Mouse (Mus musculus) c-Kit-negative CD71-positive TER-119-positive erythroid progenitor cells, embryonic 14.5 days (primary cell): ENCODE data around the gene Irs2.

Source experiments
- DNase-seq: peaks from one replicate; pipeline ENCODE4 v3.0.0-alpha.2; 2013; ENCODE audit warnings: low read depth, low spot score

Gene Irs2

DNA sequence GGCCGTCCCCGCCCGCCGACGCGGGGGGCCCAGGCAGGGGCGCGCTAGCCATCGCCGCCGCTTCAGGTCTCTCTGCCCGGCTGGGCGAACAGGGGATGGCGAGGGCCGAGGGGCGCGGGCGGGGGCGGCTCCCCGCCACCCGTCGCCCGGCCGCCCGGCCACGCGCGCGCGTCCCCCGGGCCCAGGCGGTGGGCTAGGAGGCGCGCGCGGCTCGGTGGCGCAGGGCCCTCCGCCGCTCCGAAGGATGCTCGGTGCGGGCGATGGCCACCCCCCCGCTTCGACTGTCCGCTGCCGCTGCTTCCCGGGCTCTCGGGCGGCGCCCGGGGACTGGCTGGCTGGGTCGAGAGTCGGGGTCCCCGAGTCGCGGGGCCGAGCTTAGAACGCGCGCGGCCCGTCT is at the start of gene Irs2:
Gene Irs2, minus strand, starts transcription at position 80 of the 397 bp plus-strand sequence.
- no peak for DNase-seq

DNA sequence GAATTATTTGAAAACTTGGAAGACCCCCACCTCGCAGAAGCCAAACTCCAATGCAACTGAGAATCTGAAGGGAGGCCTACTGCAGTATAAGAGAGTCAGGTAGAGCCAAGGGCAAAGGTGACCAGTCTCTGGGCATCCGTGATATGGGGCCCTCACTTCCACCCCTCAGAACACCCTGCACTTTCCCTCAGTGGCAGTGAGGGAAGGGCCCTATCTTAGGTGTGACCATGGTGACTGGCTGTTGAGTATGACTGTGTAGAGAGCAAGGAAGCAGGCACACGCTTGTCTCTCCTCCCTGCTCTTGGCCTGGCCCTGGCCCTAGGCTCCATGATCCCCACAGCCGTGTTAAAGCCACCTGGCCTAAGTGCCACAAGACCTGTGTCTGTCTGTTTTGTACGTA is 48.4 kb upstream of the Irs2 start:
- DNase-seq = no peak

DNA sequence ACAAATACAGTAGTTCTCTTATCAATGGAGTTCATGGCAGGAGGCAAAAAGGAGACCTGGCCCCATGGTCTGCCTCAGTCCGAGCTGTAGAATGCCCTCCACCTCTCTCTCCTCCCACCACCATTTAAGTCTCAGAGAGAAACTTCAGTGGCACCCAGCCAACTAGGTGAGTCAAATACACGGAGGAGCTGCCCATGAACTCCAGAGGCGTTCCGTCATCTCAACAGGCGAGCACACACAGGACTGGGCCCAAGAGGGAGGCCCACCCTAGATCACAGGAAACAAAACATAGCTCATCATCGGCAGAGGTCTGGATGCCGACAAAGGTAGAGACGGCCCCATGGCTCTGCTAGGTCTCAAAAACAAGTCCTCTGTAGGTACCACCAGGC is 47.9 kb upstream of the Irs2 start:
- DNase-seq = no peak

DNA sequence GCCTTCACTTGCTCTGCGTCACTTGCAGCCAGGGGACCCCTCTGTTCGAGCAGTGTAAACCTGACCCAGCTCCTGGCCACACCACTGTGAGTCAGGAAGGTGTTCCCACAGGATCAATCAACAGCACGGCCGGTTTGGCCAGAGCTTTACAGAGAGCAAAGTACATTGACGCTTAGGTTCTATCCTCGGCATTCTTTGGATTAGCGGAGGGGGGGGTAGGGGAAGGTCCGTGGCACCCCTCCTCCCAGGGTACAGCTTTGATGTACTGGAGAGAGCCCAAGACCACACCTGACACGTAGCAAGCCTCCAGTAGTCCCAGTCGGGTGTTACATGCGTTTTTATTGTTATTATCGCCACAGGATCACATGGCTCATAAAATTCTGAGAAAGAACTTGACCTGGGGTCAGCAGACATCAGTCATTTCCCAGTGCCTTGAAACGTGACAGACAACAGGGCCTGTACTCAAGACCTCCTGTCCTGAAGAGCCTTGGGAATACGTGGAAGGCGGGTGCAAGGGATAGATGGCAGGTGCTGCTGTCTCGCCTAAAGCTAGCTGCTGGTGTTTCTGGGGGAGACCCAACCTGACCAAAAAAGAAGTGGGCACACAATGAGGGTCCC is 47.4 kb upstream of the Irs2 start:
- no peak for DNase-seq

DNA sequence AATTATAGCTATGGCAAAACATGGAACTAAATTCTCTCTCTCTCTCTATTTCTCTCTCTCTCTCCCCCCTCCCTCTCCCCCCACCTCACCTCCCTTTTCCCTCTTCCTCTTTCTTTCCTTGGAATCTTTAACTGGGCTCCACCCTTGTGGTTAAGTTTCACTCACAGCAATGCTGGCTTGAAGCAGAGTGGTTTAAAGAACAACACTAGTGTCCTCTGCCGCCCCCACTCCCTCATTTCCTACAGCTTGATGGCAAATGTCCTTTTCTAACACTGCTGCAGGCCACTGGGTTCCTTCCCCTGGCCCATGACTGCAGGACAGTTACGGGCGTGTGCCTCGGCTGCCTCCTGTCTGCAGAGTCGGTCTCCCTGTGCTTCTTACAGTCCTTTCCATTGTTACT is 41.6 kb upstream of the Irs2 start:
- no peak for DNase-seq

DNA sequence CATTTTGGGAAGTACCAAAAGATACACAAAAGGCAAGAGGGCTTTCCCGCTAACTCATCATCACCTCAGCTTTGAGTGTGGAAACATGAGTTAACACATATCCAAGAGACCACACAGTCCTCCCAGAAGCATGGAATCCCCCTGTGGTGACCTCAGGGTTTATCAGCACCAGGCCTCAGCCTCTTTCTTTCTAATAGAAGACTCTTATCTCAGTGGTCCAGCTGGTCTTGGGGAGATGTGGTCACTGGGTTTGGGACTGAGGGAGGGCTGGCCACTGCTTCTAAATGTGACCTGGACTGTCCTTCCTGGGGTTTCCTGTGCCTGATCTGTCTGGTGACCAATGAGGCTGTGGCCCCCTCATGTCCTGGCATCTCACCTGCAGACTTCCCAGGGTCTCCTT is 39.6 kb upstream of the Irs2 start:
- DNase-seq = no peak

DNA sequence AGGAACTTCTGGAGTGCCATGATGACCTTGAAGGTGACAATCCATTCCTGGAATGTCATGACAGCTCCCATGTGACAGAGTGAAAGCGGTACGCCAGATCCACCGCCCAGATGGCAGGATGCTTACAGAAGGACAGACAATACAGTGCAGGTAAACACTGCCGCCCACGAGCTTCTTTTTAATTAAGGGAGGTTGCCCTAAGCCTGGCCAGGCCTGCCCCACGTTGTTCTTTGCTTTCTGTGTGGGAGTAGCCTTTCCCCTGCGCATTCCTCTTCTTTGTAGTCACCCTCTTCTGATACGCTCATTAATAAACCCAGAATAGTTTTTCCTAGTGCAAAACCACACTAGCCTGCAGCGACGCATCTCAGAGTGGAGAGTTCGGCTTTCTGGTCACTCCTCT is 36.4 kb upstream of the Irs2 start:
- DNase-seq = no peak

DNA sequence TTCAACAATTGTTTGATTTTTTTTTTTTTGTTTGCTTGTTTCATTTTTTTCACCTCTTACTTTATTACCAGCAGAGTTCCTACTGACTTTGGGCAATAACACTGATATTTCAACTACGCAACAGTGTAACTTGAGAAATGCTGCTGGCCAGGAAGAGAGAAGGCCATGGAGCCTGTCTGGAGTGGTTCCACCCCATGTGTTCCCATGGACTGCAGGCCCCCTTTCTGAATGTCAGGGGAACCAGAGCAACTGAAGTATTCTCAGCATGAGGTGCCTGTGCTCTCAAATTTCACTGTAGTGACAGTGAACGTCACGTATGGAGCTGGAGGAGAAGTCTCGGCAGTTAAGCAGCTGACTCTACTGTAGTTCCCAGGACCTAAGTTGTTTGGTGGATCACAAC is 35.3 kb upstream of the Irs2 start:
- DNase-seq = no peak

DNA sequence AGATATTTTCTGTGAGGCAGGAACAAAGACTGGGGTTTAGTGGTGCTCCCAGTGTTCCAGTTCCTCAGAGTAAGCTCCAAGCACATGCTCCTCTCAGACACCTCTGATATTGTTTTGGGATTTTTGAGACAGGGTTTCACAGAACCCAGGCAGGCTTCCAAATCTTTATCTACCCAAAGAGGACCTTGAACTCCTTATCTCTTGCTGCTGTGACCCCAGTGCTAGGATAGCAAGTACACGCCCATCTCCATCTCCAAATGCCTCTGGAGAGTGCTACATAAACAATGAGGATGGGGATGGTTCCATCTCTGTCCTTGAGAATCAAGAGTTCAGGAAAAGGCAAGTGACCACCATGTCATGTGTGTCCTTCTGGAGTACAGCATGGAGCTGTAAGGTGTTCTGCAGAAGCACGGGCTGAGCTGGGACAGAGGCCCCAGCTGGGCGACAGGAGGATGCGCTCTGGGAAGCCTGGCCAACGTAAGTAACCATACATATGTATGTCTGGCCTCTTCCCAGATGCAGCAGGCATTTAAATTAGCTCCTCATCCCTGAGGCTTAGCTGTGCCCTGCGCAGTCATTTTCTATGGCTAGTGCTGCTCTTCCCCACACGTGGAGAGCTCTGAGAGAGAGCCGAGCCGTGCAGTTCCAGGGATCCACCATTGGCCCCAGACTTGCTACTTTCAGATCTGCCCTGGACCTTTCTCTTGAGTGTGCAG is 34.8 kb upstream of the Irs2 start:
- DNase-seq = no peak

DNA sequence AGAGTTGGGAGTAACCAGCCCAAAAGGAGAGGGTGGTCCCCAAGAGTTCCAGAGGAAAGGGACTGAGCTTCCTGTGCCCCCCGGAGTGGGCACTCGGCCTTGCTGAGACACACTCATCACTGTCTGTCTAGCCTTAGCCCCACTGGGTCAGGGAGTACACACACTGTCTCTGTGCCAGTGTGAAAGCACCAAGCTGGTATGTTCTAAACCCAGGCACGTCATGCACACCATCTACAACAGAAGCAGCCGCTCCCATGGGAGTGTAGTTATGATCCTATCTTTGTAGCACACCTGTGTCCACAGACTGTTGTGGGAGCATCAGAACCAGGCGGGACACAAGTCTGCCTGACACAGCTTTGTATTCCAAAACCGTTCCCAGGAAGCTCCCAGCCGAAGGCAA is 31.8 kb upstream of the Irs2 start:
- no peak for DNase-seq

DNA sequence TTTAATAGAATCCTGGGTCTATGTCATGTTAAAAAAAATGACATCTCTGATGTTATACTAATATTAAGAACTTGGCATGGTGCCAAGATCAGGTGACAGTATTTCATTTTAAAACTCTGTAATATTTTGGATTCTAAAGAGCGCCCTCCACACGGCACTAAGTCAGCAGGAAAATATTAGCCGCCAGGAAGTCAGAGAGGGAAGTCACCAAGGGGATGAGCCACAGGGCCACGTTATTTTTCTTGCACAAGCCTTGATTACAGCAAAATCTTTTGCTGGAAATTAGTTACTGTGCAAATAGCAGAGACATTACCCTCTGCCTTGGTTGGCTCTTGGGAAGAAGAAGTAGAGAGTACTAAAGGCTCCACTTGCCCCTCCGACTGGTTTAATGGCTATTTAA is 30.5 kb upstream of the Irs2 start:
- DNase-seq = no peak

DNA sequence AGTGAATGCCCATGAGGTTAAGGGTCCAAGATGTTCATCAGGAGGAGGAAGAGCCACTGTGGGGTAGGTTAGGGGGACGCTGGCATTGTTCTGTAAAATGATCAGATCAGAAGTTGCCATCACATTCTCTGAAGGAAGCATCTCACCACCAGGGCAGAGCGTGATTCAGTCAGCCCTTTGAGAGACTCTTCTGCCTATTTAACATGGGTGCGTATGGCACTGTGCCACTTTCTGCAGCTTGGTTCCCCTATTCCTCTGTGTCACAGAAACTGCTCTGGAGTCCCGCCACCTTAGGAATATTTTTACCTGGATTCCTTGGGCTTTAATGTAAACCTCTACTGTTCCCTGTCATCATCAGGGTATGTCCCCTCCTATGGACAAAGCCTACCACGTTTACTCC is 30.1 kb upstream of the Irs2 start:
- DNase-seq = no peak

DNA sequence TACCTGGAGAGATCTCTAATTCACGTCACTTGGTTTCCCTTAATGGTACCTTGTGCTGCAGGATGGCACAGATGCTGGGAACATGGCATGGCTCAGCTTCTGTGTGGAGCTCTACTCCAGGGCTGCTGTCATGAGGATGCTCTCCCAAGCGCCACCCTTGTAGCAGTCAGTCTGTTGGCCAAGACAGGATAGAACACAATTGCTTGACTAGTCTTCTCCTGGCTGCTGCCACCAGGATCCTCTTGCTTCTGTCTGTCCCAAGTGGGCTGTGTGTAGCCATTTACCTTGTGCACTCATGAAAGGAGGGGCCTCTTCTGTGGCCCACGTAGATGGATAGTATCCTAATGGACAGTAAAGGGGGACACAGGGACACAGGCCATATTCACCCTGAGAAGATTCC is 28.5 kb upstream of the Irs2 start:
- no peak for DNase-seq

DNA sequence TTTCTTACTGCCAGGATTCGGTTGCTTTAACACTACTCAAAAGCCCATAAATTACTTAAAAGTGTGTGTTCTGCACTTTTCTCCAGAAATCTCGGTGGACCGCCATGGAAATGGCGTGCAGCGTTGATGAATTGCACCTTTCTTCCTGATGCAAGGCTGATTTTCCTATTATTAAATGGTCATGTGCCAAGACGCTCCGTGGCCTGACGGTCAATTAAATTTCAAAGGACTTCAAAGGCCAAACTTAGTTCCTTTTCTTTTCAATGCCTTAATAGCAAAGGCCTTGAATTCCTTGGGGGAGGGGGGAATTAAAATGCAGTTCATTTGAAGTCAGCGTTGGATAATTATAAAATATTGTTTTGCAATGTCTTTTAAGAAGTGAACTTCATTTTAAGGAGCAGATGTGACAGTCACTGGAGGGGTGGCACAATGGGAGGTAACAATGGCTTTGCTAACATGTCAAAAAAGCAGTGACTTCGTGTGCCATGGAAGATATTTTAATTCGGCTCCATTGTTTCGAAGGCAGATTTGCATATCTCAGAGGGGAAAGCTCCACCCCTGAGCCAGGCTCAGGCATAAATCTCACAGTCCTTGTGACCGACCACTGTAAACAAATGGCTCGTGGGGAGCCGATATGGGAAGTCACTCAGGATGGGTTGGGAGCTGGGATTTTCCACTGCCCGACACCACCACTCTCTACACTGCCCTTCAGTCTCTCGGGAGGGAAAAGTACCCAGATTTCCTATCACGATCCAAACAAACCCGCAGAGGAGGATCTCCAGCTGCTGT is 27.6 kb upstream of the Irs2 start:
- no peak for DNase-seq

DNA sequence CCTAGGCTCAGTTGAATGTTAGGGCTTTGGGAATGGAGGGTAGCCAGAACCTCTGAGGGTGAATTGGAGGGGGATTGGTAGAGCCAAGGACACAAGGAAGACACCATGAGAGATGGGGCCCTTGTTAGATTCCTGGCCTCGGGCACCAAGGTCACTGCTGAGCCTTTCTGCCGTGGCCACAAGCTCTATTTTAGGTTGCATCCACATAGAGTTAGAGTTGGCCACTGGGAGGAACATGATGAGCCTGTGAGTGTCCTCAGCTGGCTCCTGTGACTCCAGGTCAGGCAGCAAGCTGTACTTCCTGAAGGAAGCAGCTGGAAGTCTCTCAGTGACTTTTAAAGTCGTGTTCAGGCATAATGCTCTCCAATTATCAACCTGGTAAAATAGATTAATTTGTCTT is 16.6 kb upstream of the Irs2 start:
- DNase-seq = no peak

DNA sequence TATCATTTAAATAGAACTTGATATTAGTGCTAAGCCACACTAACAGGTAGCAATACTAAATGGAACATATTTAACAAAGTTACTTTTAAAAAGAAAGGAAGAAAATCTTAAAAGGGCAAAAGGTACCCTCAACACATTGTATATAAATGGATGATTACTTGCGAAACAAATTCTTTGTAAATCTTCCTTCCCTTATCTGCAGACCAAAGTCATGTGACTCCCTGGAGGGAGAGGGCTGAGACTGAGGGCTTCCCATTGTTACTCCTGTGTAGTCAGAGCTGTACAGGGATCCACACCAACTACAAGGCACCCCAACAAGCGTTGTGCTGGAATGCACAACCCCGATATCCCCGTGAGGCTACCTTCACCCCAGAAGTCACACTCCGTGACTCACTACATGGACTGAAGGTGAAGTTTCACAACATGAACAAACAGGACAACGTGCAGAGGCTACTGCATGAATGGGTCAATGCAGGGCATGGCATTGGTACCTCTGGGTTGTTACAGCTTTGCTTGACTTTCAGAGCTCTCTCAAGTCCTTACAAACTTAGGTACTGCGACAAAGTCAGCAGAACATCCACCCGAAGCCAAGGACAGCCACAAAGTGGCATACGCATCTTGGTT is 12.8 kb upstream of the Irs2 start:
- no peak for DNase-seq

DNA sequence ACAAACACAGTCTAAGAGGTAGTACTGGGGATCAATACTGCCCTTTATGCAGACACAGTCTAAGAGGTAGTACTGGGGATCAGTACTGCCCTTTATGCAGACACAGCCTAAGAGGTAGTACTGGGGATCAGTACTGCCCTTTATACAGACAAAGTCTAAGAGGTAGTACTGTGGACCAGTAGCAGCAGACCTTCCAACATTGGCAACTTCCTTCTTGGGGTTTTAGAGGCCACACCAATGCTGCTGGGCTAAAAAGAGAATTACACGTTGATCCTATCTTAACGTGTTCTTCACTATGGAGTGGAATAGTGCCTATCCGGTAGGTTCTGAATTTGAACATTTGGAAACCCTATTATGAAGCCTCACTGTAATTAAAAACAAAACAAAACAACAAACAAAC is 7.4 kb upstream of the Irs2 start:
- DNase-seq = no peak

DNA sequence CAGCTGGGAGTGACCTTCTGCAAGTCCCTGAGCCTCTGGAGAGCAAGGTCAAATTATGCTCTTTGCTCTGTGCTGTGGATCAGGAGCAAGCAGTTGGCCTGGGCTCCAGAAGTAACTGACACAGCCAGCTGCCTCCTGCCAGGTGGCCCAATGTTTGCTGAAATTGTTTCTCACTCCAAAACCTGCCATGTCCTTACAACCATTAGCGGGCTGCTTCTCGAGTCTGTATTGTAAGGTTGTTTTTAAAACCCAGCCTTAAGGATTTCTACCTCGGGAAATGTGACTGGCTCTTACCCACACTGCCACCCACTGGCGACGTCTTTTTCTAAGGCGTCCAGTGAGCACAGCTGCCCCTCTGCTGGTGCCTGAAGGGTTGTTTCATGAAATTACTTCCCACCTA is 5.0 kb upstream of the Irs2 start:
- DNase-seq = no peak

DNA sequence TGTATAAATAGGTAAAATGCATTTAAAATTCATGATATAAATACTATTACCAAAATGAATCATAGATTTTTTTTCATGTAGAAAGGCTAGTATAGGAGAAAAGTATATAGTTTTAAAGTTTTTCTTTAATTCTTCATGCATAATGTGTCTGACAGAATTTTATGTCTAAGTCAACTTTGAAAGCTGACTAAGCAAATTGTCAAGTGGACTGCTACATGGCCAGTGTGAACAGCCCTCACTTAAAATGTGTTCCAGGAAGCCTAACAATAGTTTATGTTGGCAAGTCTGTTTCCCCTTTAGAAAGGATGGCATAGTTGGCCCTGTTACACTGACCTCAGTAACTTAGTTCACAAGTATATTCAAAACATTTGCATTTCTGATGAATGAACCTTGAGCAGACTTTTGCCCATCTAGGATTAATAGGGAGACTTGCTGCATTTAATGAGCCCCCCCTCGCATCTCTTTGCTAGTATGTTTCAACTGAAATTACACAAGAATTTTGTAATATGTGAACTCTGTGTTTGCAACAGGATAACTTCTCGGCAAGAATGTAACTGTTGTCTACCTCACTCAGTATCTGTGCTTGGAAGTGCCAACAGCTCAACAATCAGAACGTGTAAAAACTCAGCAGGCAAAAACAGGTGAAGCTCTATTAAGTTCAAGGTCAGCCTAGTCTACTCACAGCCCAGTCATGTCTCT is 3.7 kb upstream of the Irs2 start:
- DNase-seq = no peak

DNA sequence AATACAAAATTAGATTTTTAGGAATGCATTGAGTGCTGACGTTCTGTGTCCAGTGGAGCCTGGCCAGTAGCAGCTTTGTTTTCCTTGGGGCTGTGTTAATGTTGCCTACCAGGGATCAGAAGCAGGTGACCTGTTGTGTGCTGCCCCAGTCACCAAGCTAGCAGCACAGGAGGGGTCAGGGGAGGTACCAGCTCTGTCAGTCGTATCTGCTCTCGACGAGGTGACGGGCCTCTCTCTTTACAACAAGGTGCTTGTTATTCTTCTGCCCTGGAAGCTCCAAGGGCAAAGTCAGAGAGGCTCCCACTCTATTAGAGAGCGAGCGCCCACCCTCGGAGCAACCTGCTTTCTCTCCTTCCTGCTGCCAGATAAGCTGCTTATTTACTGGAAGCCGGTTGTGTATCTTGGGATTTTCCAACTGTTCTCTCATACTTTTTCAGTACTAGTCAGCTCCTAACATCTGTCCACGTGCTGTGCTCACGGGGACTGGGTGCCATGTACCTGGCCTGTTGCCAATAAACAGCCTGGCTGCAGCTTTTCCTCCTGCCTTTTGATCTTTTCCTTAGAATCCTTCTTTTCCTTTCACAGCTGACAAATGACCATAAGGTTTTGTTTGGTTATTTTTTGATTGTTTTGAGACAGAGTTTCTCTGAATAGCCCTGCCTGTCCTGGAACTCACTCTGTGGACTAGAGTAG is 2.8 kb upstream of the Irs2 start:
- DNase-seq = no peak

DNA sequence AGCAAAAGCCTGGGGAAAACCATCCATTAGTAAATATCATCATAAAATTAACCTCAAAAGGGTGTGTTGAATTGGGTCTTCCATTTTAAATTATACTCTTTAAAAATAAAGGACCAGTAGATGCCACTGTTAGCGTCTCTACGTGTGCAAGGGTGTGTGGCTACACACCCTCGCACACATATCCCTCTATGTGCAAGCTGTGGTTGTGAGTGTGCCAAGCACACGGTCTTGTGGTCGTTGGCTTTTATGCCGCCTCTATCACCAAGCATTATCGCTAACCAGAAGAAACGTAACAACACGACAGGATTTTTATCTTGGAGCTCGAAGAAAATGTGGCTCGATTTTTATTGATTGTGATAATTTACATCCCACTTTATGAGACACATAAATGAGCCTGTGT is 2.1 kb upstream of the Irs2 start:
- no peak for DNase-seq
